Mouse (Mus musculus): Measurements from ENCODE around the gene M1ap.
A peak's percentile ranks its signal among the peaks of the same experiment; 100 is the strongest.

The M1ap gene

DNA sequence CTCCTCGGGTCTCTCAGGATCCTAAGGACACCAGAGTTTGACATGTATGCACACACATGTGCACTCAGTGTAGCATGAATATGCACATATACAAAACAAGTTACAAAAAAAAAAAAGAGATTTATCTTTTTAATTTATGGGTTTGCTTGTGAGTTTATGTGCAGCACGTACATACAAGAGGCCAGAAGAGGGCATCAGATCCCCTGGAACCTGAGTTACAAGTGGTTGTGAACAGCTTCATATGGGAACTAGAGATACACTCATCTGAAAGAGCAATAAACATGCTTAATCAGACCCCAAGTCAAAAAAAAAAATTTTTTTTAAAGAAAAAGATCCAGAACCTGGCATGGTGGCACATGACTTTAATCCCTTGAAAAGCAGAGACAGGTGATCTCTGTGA is 128.3 kb downstream of the M1ap start:
- DNase-seq (ENCODE audit: low read depth, low spot score) = peak; percentile 60
- Histone ChIP-seq H3K36me3 (ENCODE audit: control insufficient read depth, insufficient read depth, low read length, poor library complexity, severe bottlenecking) (no peaks in the 10 kb centered on the region), H3K27me3 (ENCODE audit: control insufficient read depth, insufficient read depth, low read length, poor library complexity, severe bottlenecking) (peaks cover 6% of the 10 kb centered on the region; the same call in 1 of the 2 replicates)

DNA sequence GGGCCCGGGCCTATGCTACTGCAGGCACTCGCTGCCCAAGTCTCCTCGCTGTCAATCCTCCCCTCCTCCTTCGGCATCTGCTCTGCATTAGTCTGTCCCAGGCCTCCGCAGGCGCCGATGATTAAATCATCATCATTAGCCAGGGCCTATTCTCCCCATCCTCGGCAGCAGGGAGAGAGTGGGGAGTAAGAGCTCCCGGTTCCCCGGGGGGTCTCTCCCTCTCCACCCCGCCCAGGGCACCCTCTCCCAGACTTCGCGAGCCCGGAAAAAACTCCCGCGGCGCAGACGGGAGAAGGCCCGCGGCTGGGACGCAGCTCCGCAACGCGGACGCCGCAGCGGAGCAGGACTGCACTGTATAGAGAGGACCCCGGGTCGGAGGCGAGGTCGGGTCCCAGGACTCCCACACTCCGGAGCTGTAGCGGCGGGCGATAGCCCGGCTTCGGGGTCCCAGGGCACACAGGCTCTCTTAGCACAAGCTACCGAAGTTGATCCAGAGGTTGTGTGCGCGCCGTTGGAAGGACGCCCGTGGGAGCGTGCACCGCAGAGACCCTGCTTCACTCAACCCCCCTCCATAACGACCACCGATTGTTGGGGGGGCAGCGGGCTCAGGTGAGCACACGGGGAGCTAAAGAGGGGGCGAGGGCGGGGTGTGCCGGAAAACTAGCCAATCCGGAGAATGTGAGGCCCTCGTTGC is 131.1 kb downstream of the M1ap start, which contains the start of gene Pcgf1:
TSS of gene Pcgf1 (plus strand) at position 240 of the 694 bp plus-strand sequence.
- Histone ChIP-seq H3K27me3 (ENCODE audit: control insufficient read depth, insufficient read depth, low read length, poor library complexity, severe bottlenecking) (peaks cover 3% of the 10 kb centered on the region; the same call in 1 of the 2 replicates), H3K36me3 (ENCODE audit: control insufficient read depth, insufficient read depth, low read length, poor library complexity, severe bottlenecking) (0 out of 2 replicates have a peak, but pooled peaks cover 4% of the 10 kb centered on the region)
- DNase-seq (ENCODE audit: low read depth, low spot score) = no peak

DNA sequence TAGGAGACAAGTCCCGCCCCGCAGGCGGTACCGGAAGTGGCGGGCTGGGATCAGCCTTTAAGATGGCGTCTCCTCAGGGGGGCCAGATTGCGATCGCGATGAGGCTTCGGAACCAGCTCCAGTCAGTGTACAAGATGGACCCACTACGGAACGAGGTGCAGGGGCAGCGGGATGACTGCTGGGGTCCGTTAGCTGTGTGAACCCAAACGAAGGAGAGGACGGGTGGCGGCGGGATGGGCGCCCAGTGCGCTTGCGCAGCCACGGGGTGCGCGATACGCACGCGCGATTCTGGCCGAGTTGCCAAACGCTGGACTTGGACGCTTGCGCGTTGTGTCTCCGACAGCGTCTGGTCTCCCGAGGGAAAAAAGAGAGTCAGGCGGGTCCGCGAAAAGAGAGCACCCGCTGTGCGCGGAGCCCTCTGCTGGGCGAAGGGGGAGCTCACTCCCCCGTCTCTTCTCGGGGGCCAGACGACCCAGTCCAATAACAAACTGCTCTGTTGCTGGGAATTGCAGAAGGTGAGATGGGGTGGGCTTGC is 131.7 kb downstream of the M1ap start:
- Histone ChIP-seq H3K36me3 (ENCODE audit: control insufficient read depth, insufficient read depth, low read length, poor library complexity, severe bottlenecking) (0 out of 2 replicates have a peak, but pooled peaks cover 4% of the 10 kb centered on the region), H3K27me3 (ENCODE audit: control insufficient read depth, insufficient read depth, low read length, poor library complexity, severe bottlenecking) (peaks cover 2% of the 10 kb centered on the region; the same call in 1 of the 2 replicates)
- peak; percentile 99 for DNase-seq (ENCODE audit: low read depth, low spot score)
